Mouse (Mus musculus) C2C12 (cell line): ENCODE measurements around the gene Kif3a. TPM values are rescaled to one million over a fixed set of nuclear protein-coding genes. Genes with fewer than 3 reads are reported as not detected.

Source experiments
- H3K27me3 ChIP-seq: one replicate; pipeline ENCODE4 v1.6.1; 2011; ENCODE audit not compliant: control insufficient read depth, insufficient read depth, insufficient read length
- H3K36me3 ChIP-seq: one replicate; pipeline ENCODE4 v1.6.1; 2011; ENCODE audit not compliant: control insufficient read depth, insufficient read depth
- H3K4me3 ChIP-seq: one replicate; pipeline ENCODE4 v1.5.1; 2011; ENCODE audit warnings: mild to moderate bottlenecking, control low read depth; ENCODE audit not compliant: poor library complexity, insufficient read depth, severe bottlenecking
- H3K79me2 ChIP-seq: one replicate; pipeline ENCODE4 v1.6.1; 2011; ENCODE audit not compliant: control insufficient read depth, insufficient read depth
- H3K79me3 ChIP-seq: one replicate; pipeline ENCODE4 v1.6.1; 2011; ENCODE audit warnings: low read depth, control low read depth
- H3ac ChIP-seq: one replicate; pipeline ENCODE3; 2011; ENCODE audit warnings: low read depth; ENCODE audit not compliant: control insufficient read depth, insufficient read length
- CEBPB ChIP-seq: IDR thresholded peaks from one replicate; pipeline ENCODE4 v1.6.1; 2011; ENCODE audit warnings: low read depth, mild to moderate bottlenecking, control low read depth, moderate library complexity
- CTCF ChIP-seq: IDR thresholded peaks from one replicate; pipeline ENCODE4 v1.5.1; 2011; ENCODE audit not compliant: control insufficient read depth, insufficient read depth, insufficient read length
- FOSL1 ChIP-seq: IDR thresholded peaks from one replicate; pipeline ENCODE4 v1.8.0; 2011; ENCODE audit warnings: mild to moderate bottlenecking, low read length; ENCODE audit not compliant: poor library complexity, insufficient read depth, severe bottlenecking
- MAX ChIP-seq: IDR thresholded peaks from one replicate; pipeline ENCODE4 v1.6.1; 2011; ENCODE audit warnings: mild to moderate bottlenecking, control low read depth
- MYOD1 ChIP-seq: IDR thresholded peaks from one replicate; pipeline ENCODE4 v1.6.1; 2011; ENCODE audit warnings: low read depth; ENCODE audit not compliant: control insufficient read depth, insufficient read length
- MYOG ChIP-seq: IDR thresholded peaks from one replicate; pipeline ENCODE4 v1.6.1; 2011; ENCODE audit not compliant: control insufficient read depth, insufficient read length; ENCODE audit errors: extremely low read depth
- USF1 ChIP-seq: IDR thresholded peaks from one replicate; pipeline ENCODE4 v1.6.1; 2011; ENCODE audit warnings: low read depth, mild to moderate bottlenecking, control low read depth, moderate library complexity
- polyA plus RNA-seq: library from polyadenylated mRNA; unstranded; fragments of >200 nt; fragmentation: generic; extraction: Trizol; gene quantifications from one replicate; pipeline ENCODE4 v1.2.1, GENCODE M21; 2012; ENCODE audit warnings: missing spikeins

Kif3a gene
- polyA plus RNA-seq, 1 experiment, result 7.9 TPM

DNA sequence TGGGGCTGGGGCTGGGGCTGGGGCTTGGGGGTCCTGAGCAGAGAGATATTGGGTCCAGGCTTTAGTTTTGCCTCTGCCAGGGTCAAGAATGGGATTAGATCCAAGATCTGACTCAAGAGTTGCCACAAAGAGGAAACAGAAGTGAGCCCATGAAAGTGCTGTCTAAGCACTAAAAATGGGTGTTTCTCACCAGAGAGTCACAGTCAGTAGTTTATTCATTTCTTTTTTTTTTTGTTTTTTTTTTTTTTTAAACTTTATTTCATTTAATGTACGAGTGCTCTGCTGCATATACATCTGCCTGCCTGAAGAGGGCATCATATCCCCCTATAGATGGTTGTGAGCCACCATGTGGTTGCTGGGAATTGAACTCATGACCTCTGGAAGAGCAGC, 35.0 kb upstream of the Kif3a start:
- H3ac ChIP-seq, result no peak overlapping the region
- no peaks in the 10 kb centered on the region for H3K27me3 ChIP-seq
- TF ChIP-seq CTCF (no peak), USF1 (no peak), FOSL1 (no peak), MYOG (no peak), MYOD1 (no peak), CEBPB (no peak), MAX (no peak)
- H3K79me3 ChIP-seq, result peaks cover 18% of the 10 kb centered on the region
- H3K36me3 ChIP-seq, result peaks cover 34% of the 10 kb centered on the region
- peaks cover 42% of the 10 kb centered on the region for H3K79me2 ChIP-seq
- H3K4me3 ChIP-seq, result no peak overlapping the region

DNA sequence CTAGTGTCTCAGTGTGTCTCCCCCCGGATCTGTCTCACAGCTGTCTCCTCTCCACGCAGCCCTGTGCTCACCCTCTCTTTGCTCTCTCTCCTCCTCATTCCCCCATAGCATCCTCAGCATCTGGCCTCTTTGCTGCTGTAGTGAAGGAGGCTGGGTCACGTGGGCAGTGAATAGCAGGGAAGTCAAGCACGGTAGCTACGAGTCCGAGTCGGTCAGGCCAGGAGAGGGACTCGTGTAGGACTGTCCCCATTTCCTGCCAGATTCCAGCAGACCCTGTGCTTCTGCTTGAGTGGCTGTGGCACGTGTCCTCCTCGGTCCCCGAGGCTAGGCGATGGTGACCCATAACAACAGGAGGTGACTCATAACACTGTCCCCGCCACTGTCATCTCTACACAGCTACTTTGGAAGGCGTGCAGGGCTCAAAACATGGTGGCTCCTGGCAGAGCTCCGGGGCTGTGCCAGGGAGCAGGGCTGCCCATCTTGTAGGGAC, 28.1 kb upstream of the Kif3a start:
- Histone ChIP-seq H3K79me2 (no peaks in the 10 kb centered on the region), H3K27me3 (no peaks in the 10 kb centered on the region), H3K4me3 (no peak overlapping the region), H3ac (no peak overlapping the region), H3K36me3 (peaks cover 64% of the 10 kb centered on the region), H3K79me3 (no peaks in the 10 kb centered on the region)
- no peak for TF ChIP-seq MYOD1
- no peak for TF ChIP-seq MAX
- no peak for TF ChIP-seq USF1
- TF ChIP-seq CEBPB, result no peak
- TF ChIP-seq CTCF, result no peak
- TF ChIP-seq FOSL1, result no peak
- no peak for TF ChIP-seq MYOG

DNA sequence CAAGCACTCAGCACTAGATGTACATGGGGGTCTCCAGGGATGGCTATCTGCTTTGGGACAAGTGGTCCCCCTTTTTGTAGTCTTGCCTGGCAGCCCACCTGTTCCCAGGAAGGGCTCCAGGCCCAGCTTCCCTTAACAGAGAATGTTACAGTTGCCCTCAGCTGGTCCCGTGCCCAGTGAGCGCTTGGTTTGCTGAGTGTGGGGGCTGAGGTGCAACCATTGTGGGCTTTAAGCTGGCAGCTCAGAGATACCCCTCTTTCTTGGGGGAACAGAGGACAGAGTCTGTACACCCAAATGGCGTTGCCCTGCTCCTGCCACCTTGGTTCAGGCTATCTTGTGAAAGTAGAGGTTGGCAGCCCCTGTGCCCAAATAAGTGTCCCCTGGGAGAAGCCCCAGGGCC, 26.8 kb upstream of the Kif3a start:
- H3K79me3 ChIP-seq, result no peaks in the 10 kb centered on the region
- H3K79me2 ChIP-seq, result no peaks in the 10 kb centered on the region
- H3K27me3 ChIP-seq, result no peaks in the 10 kb centered on the region
- no peak overlapping the region for H3K4me3 ChIP-seq
- H3ac ChIP-seq, result no peak overlapping the region
- peaks cover 54% of the 10 kb centered on the region for H3K36me3 ChIP-seq
- no peak for TF ChIP-seq USF1
- no peak for TF ChIP-seq MYOG
- TF ChIP-seq MYOD1, result no peak
- TF ChIP-seq FOSL1, result no peak
- TF ChIP-seq CTCF, result no peak
- TF ChIP-seq CEBPB, result no peak
- no peak for TF ChIP-seq MAX

DNA sequence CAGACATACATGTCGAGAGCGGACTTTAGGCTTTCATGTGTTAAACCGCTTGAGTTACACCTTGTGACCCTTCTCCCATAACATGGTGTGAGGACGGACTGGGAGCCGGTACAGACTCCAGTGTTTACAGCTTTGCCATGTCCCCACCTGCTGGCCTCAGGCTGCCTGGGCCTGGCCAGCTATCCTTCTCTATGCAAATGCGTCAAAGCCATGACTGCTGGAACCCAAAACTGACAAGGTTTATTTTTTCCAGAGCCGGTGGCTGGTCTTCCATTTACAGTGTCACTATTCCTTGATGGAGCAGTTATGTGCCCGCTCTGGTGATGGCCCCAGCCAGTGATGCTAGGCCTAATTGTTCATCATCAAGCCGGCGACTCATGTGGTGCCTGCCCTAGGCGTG, 26.0 kb upstream of the Kif3a start:
- Histone ChIP-seq H3K79me3 (no peaks in the 10 kb centered on the region), H3K79me2 (no peaks in the 10 kb centered on the region), H3K4me3 (no peak overlapping the region), H3K36me3 (peaks cover 47% of the 10 kb centered on the region), H3ac (no peak overlapping the region), H3K27me3 (no peaks in the 10 kb centered on the region)
- TF ChIP-seq CTCF (no peak), MYOD1 (no peak), MAX (no peak), MYOG (no peak), CEBPB (no peak), USF1 (no peak), FOSL1 (no peak)

DNA sequence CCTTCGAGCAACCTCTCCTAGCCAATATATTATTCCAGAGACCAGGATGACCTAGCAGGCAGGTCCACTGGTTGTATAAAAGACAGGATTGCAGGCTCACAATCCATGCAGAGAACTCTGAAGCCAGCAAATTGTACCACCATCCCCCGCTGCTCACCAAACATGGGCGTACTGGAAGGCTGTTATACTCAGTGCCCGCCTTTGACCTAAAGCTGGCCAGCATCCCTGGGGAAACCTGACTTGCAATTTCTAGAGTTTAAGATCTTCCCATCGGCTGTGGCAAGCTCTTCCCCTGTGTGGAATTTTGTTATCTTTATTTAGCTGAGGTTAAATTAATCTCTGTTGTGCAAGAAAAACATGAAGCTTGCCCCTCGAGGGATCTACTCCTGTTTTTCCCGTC, 24.2 kb upstream of the Kif3a start:
- H3K4me3 ChIP-seq, result no peak overlapping the region
- no peaks in the 10 kb centered on the region for H3K79me2 ChIP-seq
- no peak for TF ChIP-seq MYOG
- TF ChIP-seq CTCF, result no peak
- no peak for TF ChIP-seq CEBPB
- no peak for TF ChIP-seq MYOD1
- no peak for TF ChIP-seq MAX
- no peak for TF ChIP-seq FOSL1
- no peak for TF ChIP-seq USF1
- no peaks in the 10 kb centered on the region for H3K27me3 ChIP-seq
- H3K79me3 ChIP-seq, result no peaks in the 10 kb centered on the region
- H3K36me3 ChIP-seq, result peaks cover 35% of the 10 kb centered on the region
- no peak overlapping the region for H3ac ChIP-seq

DNA sequence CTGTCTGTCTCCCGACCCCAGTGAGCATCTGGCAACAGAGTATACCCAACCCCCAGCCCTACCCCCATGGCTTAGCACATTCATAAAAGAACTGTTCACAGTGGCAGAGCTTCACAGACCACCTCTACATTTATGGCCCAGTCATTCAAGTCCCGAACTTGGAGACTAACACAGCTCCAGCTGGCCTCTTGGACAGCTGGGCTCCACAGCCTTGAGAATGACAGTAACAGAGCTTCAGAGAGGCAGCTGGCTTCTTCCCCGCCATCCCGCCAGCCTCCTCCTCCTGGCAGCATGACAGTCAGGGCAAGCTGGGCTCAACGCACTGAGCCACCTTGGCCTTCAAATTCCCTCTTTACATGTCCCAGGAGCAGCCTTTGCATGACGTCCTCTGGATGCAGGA, 20.9 kb upstream of the Kif3a start:
- Histone ChIP-seq H3ac (no peak overlapping the region), H3K4me3 (no peak overlapping the region)
- no peak for TF ChIP-seq MAX
- no peak for TF ChIP-seq CEBPB
- TF ChIP-seq FOSL1, result no peak
- no peak for TF ChIP-seq MYOG
- TF ChIP-seq CTCF, result no peak
- TF ChIP-seq MYOD1, result no peak
- TF ChIP-seq USF1, result no peak

More for the DNA sequence above, 20.9 kb upstream of the Kif3a start:
- Histone ChIP-seq H3K79me3 (no peaks in the 10 kb centered on the region), H3K36me3 (peaks cover 23% of the 10 kb centered on the region), H3K27me3 (no peaks in the 10 kb centered on the region), H3K79me2 (no peaks in the 10 kb centered on the region)
